Mouse (Mus musculus) lung, postnatal 0 days (tissue): ENCODE measurements around the gene Slc9a9. TPM values are rescaled to one million over a fixed set of nuclear protein-coding genes. Genes with fewer than 3 reads are reported as not detected.
A peak's percentile ranks its signal among the peaks of the same experiment; 100 is the strongest.

Experiments used
- ATAC-seq: fragments of 200-750 bp; cut with Nextera tagmentation; 2 replicates; pipeline ENCODE4 v1.8.0; 2017; ENCODE audit warnings: moderate library complexity
- DNase-seq: peaks from one replicate; pipeline ENCODE4 v3.0.0-alpha.2; 2016; ENCODE audit warnings: low spot score
- H3K27ac ChIP-seq: fragments of 300-500 bp; sonication (generic); 2 replicates; pipeline ENCODE4 v1.5.1; 2014; ENCODE audit warnings: antibody characterized with exemption, mild to moderate bottlenecking, low read length, mixed read lengths
- H3K27me3 ChIP-seq: fragments of 300-500 bp; sonication (generic); replicated peaks from 2 replicates; pipeline ENCODE4 v1.6.1; 2014; ENCODE audit warnings: low read length, mixed read lengths; ENCODE audit not compliant: insufficient read depth
- H3K36me3 ChIP-seq: fragments of 300-500 bp; sonication (generic); 2 replicates; pipeline ENCODE4 v1.6.1; 2014; ENCODE audit warnings: low read length, mixed read lengths; ENCODE audit not compliant: insufficient read depth
- H3K4me1 ChIP-seq: fragments of 300-500 bp; sonication (generic); 2 replicates; pipeline ENCODE4 v1.6.1; 2014; ENCODE audit warnings: antibody characterized with exemption, low read depth, low read length, mixed read lengths; ENCODE audit not compliant: insufficient read depth
- H3K4me2 ChIP-seq: fragments of 300-500 bp; sonication (generic); replicated peaks from 2 replicates; pipeline ENCODE4 v1.6.1; 2014; ENCODE audit warnings: low read depth, mild to moderate bottlenecking, low read length, moderate library complexity, mixed read lengths
- H3K4me3 ChIP-seq: fragments of 300-500 bp; sonication (generic); 2 replicates; pipeline ENCODE4 v1.5.1; 2014; ENCODE audit warnings: low read depth, low read length
- H3K9ac ChIP-seq: fragments of 300-500 bp; sonication (generic); replicated peaks from 2 replicates; pipeline ENCODE4 v1.6.1; 2014; ENCODE audit warnings: low read depth, mild to moderate bottlenecking
- H3K9me3 ChIP-seq: fragments of 300-500 bp; sonication (generic); 2 replicates; pipeline ENCODE4 v1.6.1; 2016; ENCODE audit warnings: low read length, mixed read lengths
- CTCF ChIP-seq: IDR thresholded peaks from 2 replicates; pipeline ENCODE4 v1.5.1; 2016; ENCODE audit warnings: antibody characterized with exemption, mild to moderate bottlenecking
- EP300 ChIP-seq: IDR thresholded peaks from 2 replicates; pipeline ENCODE4 v1.6.1; 2016; ENCODE audit warnings: antibody characterized with exemption, mild to moderate bottlenecking, control low read depth
- WGBS: fragments of 180-500 bp; shearing (Covaris S2); extraction: QIAGEN DNeasy Blood & Tissue Kit; methylation state at CpG from one replicate; pipeline ENCODE4 v1.1.7; 2014; 5-methylcytosine and 5-hydroxymethylcytosine counted together
- polyA plus RNA-seq: library from polyadenylated mRNA; unstranded; fragments of >200 nt; fragmentation: Nextera tagmentation; extraction: Ambion mirVana; gene quantifications from 2 replicates; pipeline ENCODE4 v1.2.1, GENCODE M21; 2015

The Slc9a9 gene
- polyA plus RNA-seq, 1 experiment from 2014 or later = 3.7 TPM

GRCm38 (mm10) chr9:95192901-95193532, 523.3 kb downstream of the Slc9a9 start:
- WGBS = 61% methylated on average over 8 of the region's 8 CpGs
- Histone ChIP-seq H3K27me3 (no peaks in the 10 kb centered on the region), H3K27ac (no peak overlapping the region), H3K9ac (no peak overlapping the region), H3K36me3 (no peaks in the 10 kb centered on the region), H3K4me1 (peaks cover 13% of the 10 kb centered on the region; the same call in 1 of the 2 replicates), H3K9me3 (no peaks in the 10 kb centered on the region), H3K4me3 (no peak overlapping the region), H3K4me2 (no peak overlapping the region)
- TF ChIP-seq CTCF (no peak), EP300 (no peak)
- no peak for ATAC-seq
- no peak for DNase-seq

GRCm38 (mm10) chr9:95193672-95194071, 524.0 kb downstream of the Slc9a9 start:
- Histone ChIP-seq H3K9ac (no peak overlapping the region), H3K27ac (no peak overlapping the region), H3K27me3 (no peaks in the 10 kb centered on the region), H3K4me3 (no peak overlapping the region), H3K4me1 (peaks cover 13% of the 10 kb centered on the region; the same call in 1 of the 2 replicates), H3K9me3 (no peaks in the 10 kb centered on the region), H3K36me3 (no peaks in the 10 kb centered on the region), H3K4me2 (no peak overlapping the region)
- ATAC-seq = no peak
- 36% methylated on average over 3 of the region's 3 CpGs for WGBS
- no peak for DNase-seq
- TF ChIP-seq CTCF (no peak), EP300 (no peak)

DNA sequence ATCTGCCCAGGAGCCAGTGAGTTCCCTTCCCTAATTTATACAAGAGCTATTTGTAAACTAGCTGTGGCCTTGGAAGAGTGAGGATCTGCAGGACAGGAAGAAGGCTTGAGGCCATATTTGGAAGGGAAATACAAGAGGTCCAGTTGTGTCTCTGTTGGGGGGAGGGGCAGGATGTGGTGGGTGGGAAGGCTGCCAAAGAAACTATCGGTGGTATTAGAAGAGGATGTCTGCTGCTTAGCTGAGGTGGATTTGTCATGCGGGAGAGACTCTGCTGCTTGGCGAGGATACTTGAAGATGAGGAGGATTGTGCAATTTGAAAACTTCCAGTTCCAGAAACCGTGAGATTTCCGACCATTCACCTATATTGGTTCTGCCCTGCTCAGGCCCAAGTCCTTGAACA, 524.4 kb downstream of the Slc9a9 start:
- peak; percentile 71 for ATAC-seq
- Histone ChIP-seq H3K36me3 (no peaks in the 10 kb centered on the region), H3K4me2 (no peak overlapping the region), H3K4me3 (no peak overlapping the region), H3K27ac (no peak overlapping the region), H3K9me3 (no peaks in the 10 kb centered on the region), H3K4me1 (peaks cover 13% of the 10 kb centered on the region; the same call in 1 of the 2 replicates), H3K9ac (no peak overlapping the region), H3K27me3 (no peaks in the 10 kb centered on the region)
- peak; percentile 68 for DNase-seq
- 5% methylated on average over 5 of the region's 5 CpGs for WGBS
- TF ChIP-seq EP300 = peak; percentile 51; the same call in 1 of the 2 replicates
- TF ChIP-seq CTCF = no peak

- ATAC-seq (no peak), DNase-seq (no peak)
- no peaks in the 10 kb centered on the region for H3K9me3 ChIP-seq
- H3K4me2 ChIP-seq = no peak overlapping the region
- H3K4me1 ChIP-seq = no peaks in the 10 kb centered on the region
- no peak overlapping the region for H3K27ac ChIP-seq
- WGBS = 76% methylated on average over 7 of the region's 7 CpGs
- no peak overlapping the region for H3K4me3 ChIP-seq
- TF ChIP-seq EP300 = no peak
- no peak for TF ChIP-seq CTCF
- H3K36me3 ChIP-seq = no peaks in the 10 kb centered on the region
- no peak overlapping the region for H3K9ac ChIP-seq
- no peaks in the 10 kb centered on the region for H3K27me3 ChIP-seq
Measured at GRCm38 (mm10) chr9:95207661-95208060, 538.0 kb downstream of the Slc9a9 start.

DNA sequence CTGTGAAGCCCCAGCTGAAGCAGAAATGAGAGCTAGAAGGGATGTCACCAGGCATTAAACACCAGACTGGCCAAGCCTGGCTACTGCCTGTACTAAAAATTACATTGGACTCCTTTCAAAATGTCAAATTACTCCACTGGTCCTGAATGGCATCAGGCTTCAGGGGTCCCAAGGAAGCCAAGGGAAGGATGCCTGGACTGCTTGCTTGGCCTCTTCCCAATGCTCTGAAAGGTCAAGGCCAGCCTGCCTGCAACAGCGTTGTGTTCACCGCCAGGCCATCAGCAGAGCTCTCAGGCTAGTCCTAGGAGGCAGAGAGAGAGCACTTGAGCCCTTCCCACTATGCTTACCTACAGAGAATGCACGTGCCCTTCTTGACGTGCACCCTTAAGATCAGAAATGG, 539.0 kb downstream of the Slc9a9 start:
- H3K4me3 ChIP-seq = no peak overlapping the region
- H3K4me2 ChIP-seq = no peak overlapping the region
- no peak overlapping the region for H3K27ac ChIP-seq
- H3K36me3 ChIP-seq = no peaks in the 10 kb centered on the region
- 66% methylated on average over 4 of the region's 4 CpGs for WGBS
- no peak overlapping the region for H3K9ac ChIP-seq
- no peak for DNase-seq
- no peak for ATAC-seq
- H3K4me1 ChIP-seq = no peaks in the 10 kb centered on the region
- H3K27me3 ChIP-seq = no peaks in the 10 kb centered on the region
- TF ChIP-seq CTCF = no peak
- no peak for TF ChIP-seq EP300
- H3K9me3 ChIP-seq = no peaks in the 10 kb centered on the region

DNA sequence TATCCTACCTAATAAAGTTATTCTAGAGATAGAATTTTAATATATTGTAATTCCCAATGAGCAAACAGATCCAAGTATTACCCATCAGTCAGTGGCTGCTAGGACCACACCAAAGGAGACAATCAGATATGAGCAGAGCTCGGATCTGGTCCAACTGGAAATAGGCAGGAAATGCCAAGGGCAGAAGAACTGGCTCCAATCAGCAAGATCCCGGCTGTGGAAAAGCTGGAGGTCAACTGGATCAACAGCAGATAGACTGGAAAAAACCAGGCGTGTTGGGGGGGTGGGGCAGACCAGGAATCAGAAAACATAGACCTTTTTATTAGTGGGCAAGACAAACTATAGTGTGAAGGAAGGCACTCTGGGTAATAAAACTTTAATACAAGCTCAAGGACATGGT, 550.3 kb downstream of the Slc9a9 start:
- TF ChIP-seq EP300 (peak; percentile 53), CTCF (no peak)
- 31% methylated on average over 3 of the region's 3 CpGs for WGBS
- no peak overlapping the region for H3K27ac ChIP-seq
- no peaks in the 10 kb centered on the region for H3K9me3 ChIP-seq
- peak; percentile 31 for DNase-seq
- no peak for ATAC-seq
- H3K4me2 ChIP-seq = no peak overlapping the region
- H3K27me3 ChIP-seq = no peaks in the 10 kb centered on the region
- H3K4me1 ChIP-seq = no peaks in the 10 kb centered on the region
- H3K9ac ChIP-seq = no peak overlapping the region
- no peak overlapping the region for H3K4me3 ChIP-seq
- H3K36me3 ChIP-seq = no peaks in the 10 kb centered on the region

DNA sequence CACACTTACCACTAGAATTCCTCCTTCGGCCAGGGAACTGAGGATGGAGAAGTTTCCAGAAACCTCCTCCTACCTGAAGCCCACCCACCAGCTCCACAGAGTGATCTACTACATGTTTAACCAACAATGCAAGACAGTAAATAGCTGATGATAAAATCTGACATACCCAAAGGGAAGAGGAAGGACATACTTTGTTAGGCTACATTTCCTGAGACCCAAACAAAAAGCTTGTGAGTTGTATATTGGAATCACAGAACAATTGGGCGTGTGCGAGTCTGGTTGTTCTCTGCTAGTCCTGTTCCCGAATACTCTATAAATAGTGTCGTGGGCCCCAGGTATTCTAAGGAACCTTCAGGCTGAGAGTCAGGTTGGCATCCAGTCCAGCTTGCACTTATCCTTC, 551.6 kb downstream of the Slc9a9 start:
- H3K9me3 ChIP-seq = no peaks in the 10 kb centered on the region
- no peaks in the 10 kb centered on the region for H3K27me3 ChIP-seq
- 71% methylated on average over 5 of the region's 5 CpGs for WGBS
- H3K4me3 ChIP-seq = no peak overlapping the region
- no peak overlapping the region for H3K9ac ChIP-seq
- no peak overlapping the region for H3K27ac ChIP-seq
- TF ChIP-seq EP300 = peak; percentile 88
- no peak for TF ChIP-seq CTCF
- no peaks in the 10 kb centered on the region for H3K36me3 ChIP-seq
- peak; percentile 44 for DNase-seq
- H3K4me1 ChIP-seq = no peaks in the 10 kb centered on the region
- H3K4me2 ChIP-seq = no peak overlapping the region
- ATAC-seq = peak; percentile 58
